Mouse (Mus musculus): ENCODE measurements around the gene Xndc1. TPM values are rescaled to one million over a fixed set of nuclear protein-coding genes. Genes with fewer than 3 reads are reported as not detected.

Xndc1 gene
- total and polyA plus RNA-seq, 2 experiments from 2014 or later = 14.6 to 18.0 TPM

GRCm38 (mm10) chr7:102113151-102113729 lies 47.9 kb downstream of the Xndc1 start:
- no peak for DNase-seq (ENCODE audit: low spot score)
- TF ChIP-seq CTCF (IDR thresholded peaks at IDR 0.05) = no peak

GRCm38 (mm10) chr7:102116579-102117331 lies 51.4 kb downstream of the Xndc1 start, which contains the start of gene Chrna10:
TSS of gene Chrna10 (minus strand) at chr7:102116828.
- Histone ChIP-seq H3K27me3 (ENCODE audit: insufficient read depth, low read length) (no peaks in the 10 kb centered on the region), H3K4me2 (ENCODE audit: low read depth, low read length, poor library complexity, severe bottlenecking) (no peak within 1 kb of the TSS), H3K4me1 (ENCODE audit: insufficient read depth, low read length) (no peaks in the 10 kb centered on the region), H3K9ac (replicated peaks; ENCODE audit: low read length, poor library complexity, severe bottlenecking) (no peak within 1 kb of the TSS), H3K36me3 (ENCODE audit: insufficient read depth, low read length) (peaks cover 26% of the 10 kb centered on the region), H3K9me3 (ENCODE audit: low read length) (no peaks in the 10 kb centered on the region), H3K27ac (ENCODE audit: low read depth, low read length) (no peak within 1 kb of the TSS), H3K4me3 (ENCODE audit: low read depth, low read length) (no peak within 1 kb of the TSS)
- ATAC-seq (ENCODE audit: low FRiP score) (no peak), DNase-seq (ENCODE audit: low spot score) (no peak)
- WGBS = 36% methylated on average over 7 of the region's 7 CpGs
- no peak for TF ChIP-seq CTCF (IDR thresholded peaks at IDR 0.05)

More at GRCm38 (mm10) chr7:102113151-102113729, 47.9 kb downstream of the Xndc1 start:
- peaks cover 2% of the 10 kb centered on the region; the same call in 1 of the 2 replicates for H3K36me3 ChIP-seq (ENCODE audit: insufficient read depth, low read length)
- H3K27ac ChIP-seq (ENCODE audit: low read depth, low read length) = no peak overlapping the region
- H3K9me3 ChIP-seq (ENCODE audit: low read length) = no peaks in the 10 kb centered on the region
- no peak overlapping the region for H3K9ac ChIP-seq (replicated peaks; ENCODE audit: low read length, poor library complexity, severe bottlenecking)
- no peak for ATAC-seq (ENCODE audit: low FRiP score)
- WGBS = 87% methylated on average over 45 of the region's 45 CpGs
- no peak overlapping the region for H3K4me2 ChIP-seq (ENCODE audit: low read depth, low read length, poor library complexity, severe bottlenecking)
- H3K4me3 ChIP-seq (ENCODE audit: low read depth, low read length) = no peak overlapping the region
- H3K4me1 ChIP-seq (ENCODE audit: insufficient read depth, low read length) = no peaks in the 10 kb centered on the region
- no peaks in the 10 kb centered on the region for H3K27me3 ChIP-seq (ENCODE audit: insufficient read depth, low read length)

- peaks cover 32% of the 10 kb centered on the region for H3K36me3 ChIP-seq (ENCODE audit: insufficient read depth, low read length)
- no peak for ATAC-seq (ENCODE audit: low FRiP score)
- no peaks in the 10 kb centered on the region for H3K4me1 ChIP-seq (ENCODE audit: insufficient read depth, low read length)
- WGBS = 73% methylated on average over 6 of the region's 6 CpGs
- H3K27me3 ChIP-seq (ENCODE audit: insufficient read depth, low read length) = no peaks in the 10 kb centered on the region
- H3K4me3 ChIP-seq (ENCODE audit: low read depth, low read length) = no peak overlapping the region
- no peaks in the 10 kb centered on the region for H3K9me3 ChIP-seq (ENCODE audit: low read length)
- no peak overlapping the region for H3K4me2 ChIP-seq (ENCODE audit: low read depth, low read length, poor library complexity, severe bottlenecking)
- DNase-seq (ENCODE audit: low spot score) = no peak
- TF ChIP-seq CTCF (IDR thresholded peaks at IDR 0.05) = no peak
- no peak overlapping the region for H3K27ac ChIP-seq (ENCODE audit: low read depth, low read length)
- no peak overlapping the region for H3K9ac ChIP-seq (replicated peaks; ENCODE audit: low read length, poor library complexity, severe bottlenecking)
Observed at GRCm38 (mm10) chr7:102117382-102117781, 52.1 kb downstream of the Xndc1 start.

DNA sequence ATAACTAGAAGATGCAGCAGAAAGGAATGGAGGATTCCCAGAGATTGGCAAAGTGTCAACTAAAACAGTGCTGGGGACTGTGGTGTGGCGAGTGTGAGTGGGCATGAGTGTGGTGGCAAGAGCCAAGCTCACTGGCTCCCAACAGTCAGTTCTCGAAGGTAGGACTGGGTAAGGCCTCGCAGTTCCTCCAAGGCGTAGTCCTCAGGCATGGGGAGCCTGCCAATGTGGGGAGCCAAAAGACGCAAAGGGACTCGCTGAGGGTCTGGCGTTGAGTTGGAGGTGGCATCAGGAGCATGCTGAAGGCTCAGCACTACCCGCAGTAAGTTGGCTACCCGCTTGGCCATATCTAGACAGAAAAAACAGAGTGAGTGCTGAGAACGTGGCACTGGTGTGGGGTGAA lies 55.0 kb downstream of the Xndc1 start:
- ATAC-seq (ENCODE audit: low FRiP score) (no peak), DNase-seq (ENCODE audit: low spot score) (no peak)
- Histone ChIP-seq H3K27ac (ENCODE audit: low read depth, low read length) (no peak overlapping the region), H3K4me3 (ENCODE audit: low read depth, low read length) (no peak overlapping the region), H3K9ac (replicated peaks; ENCODE audit: low read length, poor library complexity, severe bottlenecking) (no peak overlapping the region), H3K4me1 (ENCODE audit: insufficient read depth, low read length) (no peaks in the 10 kb centered on the region), H3K9me3 (ENCODE audit: low read length) (no peaks in the 10 kb centered on the region), H3K27me3 (ENCODE audit: insufficient read depth, low read length) (no peaks in the 10 kb centered on the region), H3K36me3 (ENCODE audit: insufficient read depth, low read length) (peaks cover 61% of the 10 kb centered on the region), H3K4me2 (ENCODE audit: low read depth, low read length, poor library complexity, severe bottlenecking) (no peak overlapping the region)
- no peak for TF ChIP-seq CTCF (IDR thresholded peaks at IDR 0.05)
- WGBS = 94% methylated on average over 10 of the region's 10 CpGs

GRCm38 (mm10) chr7:102132395-102132794 lies 67.1 kb downstream of the Xndc1 start:
- DNase-seq (ENCODE audit: low spot score) (no peak), ATAC-seq (ENCODE audit: low FRiP score) (no peak)
- TF ChIP-seq CTCF (IDR thresholded peaks at IDR 0.05) = no peak
- H3K4me1 ChIP-seq (ENCODE audit: insufficient read depth, low read length) = no peaks in the 10 kb centered on the region
- H3K4me2 ChIP-seq (ENCODE audit: low read depth, low read length, poor library complexity, severe bottlenecking) = no peak overlapping the region
- WGBS = 90% methylated on average over 4 of the region's 4 CpGs
- no peaks in the 10 kb centered on the region for H3K9me3 ChIP-seq (ENCODE audit: low read length)
- no peak overlapping the region for H3K27ac ChIP-seq (ENCODE audit: low read depth, low read length)
- peaks cover 53% of the 10 kb centered on the region for H3K36me3 ChIP-seq (ENCODE audit: insufficient read depth, low read length)
- no peaks in the 10 kb centered on the region for H3K27me3 ChIP-seq (ENCODE audit: insufficient read depth, low read length)
- no peak overlapping the region for H3K4me3 ChIP-seq (ENCODE audit: low read depth, low read length)
- H3K9ac ChIP-seq (replicated peaks; ENCODE audit: low read length, poor library complexity, severe bottlenecking) = no peak overlapping the region

Other genes starting within 250 kb of the Xndc1 start
- 0.82 TPM in 1 of 2 replicates, not detected in the other for gene Phox2a, start 247.2 kb upstream of the Xndc1 start, total RNA-seq (2014; rRNA removed)
- 0.12 TPM in 1 of 2 replicates, not detected in the other for gene Phox2a, start 247.2 kb upstream of the Xndc1 start, polyA plus RNA-seq (2015; fragmentation: Nextera tagmentation; extraction: Ambion mirVana)
- gene Inppl1, start 227.3 kb upstream of the Xndc1 start, total RNA-seq (2014; rRNA removed) = 16.8 and 21.2 TPM in 2 replicates
- 5.7 and 8.0 TPM in 2 replicates for gene Inppl1, start 227.3 kb upstream of the Xndc1 start, polyA plus RNA-seq (2015; fragmentation: Nextera tagmentation; extraction: Ambion mirVana)
- gene Folr2, start 208.3 kb upstream of the Xndc1 start, total RNA-seq (2014; rRNA removed) = 2.6 and 3.4 TPM in 2 replicates
- gene Folr2, start 208.3 kb upstream of the Xndc1 start, polyA plus RNA-seq (2015; fragmentation: Nextera tagmentation; extraction: Ambion mirVana) = 2.3 and 3.5 TPM in 2 replicates
- gene Anapc15, start 201.8 kb upstream of the Xndc1 start, total RNA-seq (2014; rRNA removed) = 49.9 and 56.9 TPM in 2 replicates
- gene Anapc15, start 201.8 kb upstream of the Xndc1 start, polyA plus RNA-seq (2015; fragmentation: Nextera tagmentation; extraction: Ambion mirVana) = 62.7 and 68.3 TPM in 2 replicates
- gene Folr1, start 194.7 kb upstream of the Xndc1 start, total RNA-seq (2014; rRNA removed) = 4.9 and 11.5 TPM in 2 replicates
- 3.9 and 4.3 TPM in 2 replicates for gene Folr1, start 194.7 kb upstream of the Xndc1 start, polyA plus RNA-seq (2015; fragmentation: Nextera tagmentation; extraction: Ambion mirVana)
- 114 and 127 TPM in 2 replicates for gene Lamtor1, start 159.6 kb upstream of the Xndc1 start, total RNA-seq (2014; rRNA removed)
- gene Lamtor1, start 159.6 kb upstream of the Xndc1 start, polyA plus RNA-seq (2015; fragmentation: Nextera tagmentation; extraction: Ambion mirVana) = 159 and 180 TPM in 2 replicates
- gene Tomt, start 159.2 kb upstream of the Xndc1 start, total RNA-seq (2014; rRNA removed) = 0.38 TPM in 1 of 2 replicates, not detected in the other
- gene Tomt, start 159.2 kb upstream of the Xndc1 start, polyA plus RNA-seq (2015; fragmentation: Nextera tagmentation; extraction: Ambion mirVana) = 0.23 and 0.32 TPM in 2 replicates
- 3.7 and 6.9 TPM in 2 replicates for gene Lrrc51, start 131.6 kb upstream of the Xndc1 start, total RNA-seq (2014; rRNA removed)
- gene Lrrc51, start 131.6 kb upstream of the Xndc1 start, polyA plus RNA-seq (2015; fragmentation: Nextera tagmentation; extraction: Ambion mirVana) = 7.0 TPM in 2 replicates
- 64.4 and 74.0 TPM in 2 replicates for gene Numa1, start 131.4 kb upstream of the Xndc1 start, total RNA-seq (2014; rRNA removed)
- 17.9 and 20.6 TPM in 2 replicates for gene Numa1, start 131.4 kb upstream of the Xndc1 start, polyA plus RNA-seq (2015; fragmentation: Nextera tagmentation; extraction: Ambion mirVana)
- 7.7 and 12.9 TPM in 2 replicates for gene Il18bp, start 46.8 kb upstream of the Xndc1 start, total RNA-seq (2014; rRNA removed)
- 3.1 and 4.2 TPM in 2 replicates for gene Il18bp, start 46.8 kb upstream of the Xndc1 start, polyA plus RNA-seq (2015; fragmentation: Nextera tagmentation; extraction: Ambion mirVana)
- 31.3 and 40.7 TPM in 2 replicates for gene Rnf121, start within 50 bp of the Xndc1 start, total RNA-seq (2014; rRNA removed)
- gene Rnf121, start within 50 bp of the Xndc1 start, polyA plus RNA-seq (2015; fragmentation: Nextera tagmentation; extraction: Ambion mirVana) = 22.0 and 23.4 TPM in 2 replicates
- 2.1 and 2.2 TPM in 2 replicates for gene Xntrpc, start 202 bp downstream of the Xndc1 start, total RNA-seq (2014; rRNA removed)
- gene Xntrpc, start 202 bp downstream of the Xndc1 start, polyA plus RNA-seq (2015; fragmentation: Nextera tagmentation; extraction: Ambion mirVana) = 0.22 and 0.60 TPM in 2 replicates
- 0.24 TPM in 1 of 2 replicates, not detected in the other for gene Trpc2, start 17.6 kb downstream of the Xndc1 start, total RNA-seq (2014; rRNA removed)
- gene Trpc2, start 17.6 kb downstream of the Xndc1 start, polyA plus RNA-seq (2015; fragmentation: Nextera tagmentation; extraction: Ambion mirVana) = 0.43 TPM in 1 of 2 replicates, not detected in the other
- 0.33 TPM in 1 of 2 replicates, not detected in the other for gene Art1, start 36.2 kb downstream of the Xndc1 start, total RNA-seq (2014; rRNA removed)
- 0.18 and 0.22 TPM in 2 replicates for gene Art1, start 36.2 kb downstream of the Xndc1 start, polyA plus RNA-seq (2015; fragmentation: Nextera tagmentation; extraction: Ambion mirVana)
- gene Art5, start 44.0 kb downstream of the Xndc1 start, total RNA-seq (2014; rRNA removed) = 0.49 TPM in 1 of 2 replicates, not detected in the other
- gene Art5, start 44.0 kb downstream of the Xndc1 start, polyA plus RNA-seq (2015; fragmentation: Nextera tagmentation; extraction: Ambion mirVana) = 0.18 and 0.23 TPM in 2 replicates
- 0.05 TPM in 1 of 2 replicates, not detected in the other for gene Chrna10, start 51.3 kb downstream of the Xndc1 start, total RNA-seq (2014; rRNA removed)
- not detected in 2 replicates for gene Chrna10, start 51.3 kb downstream of the Xndc1 start, polyA plus RNA-seq (2015; fragmentation: Nextera tagmentation; extraction: Ambion mirVana)
- gene Nup98, start 144.7 kb downstream of the Xndc1 start, total RNA-seq (2014; rRNA removed) = 36.3 and 39.5 TPM in 2 replicates
- gene Nup98, start 144.7 kb downstream of the Xndc1 start, polyA plus RNA-seq (2015; fragmentation: Nextera tagmentation; extraction: Ambion mirVana) = 10.0 and 10.2 TPM in 2 replicates
- 56.6 TPM in 2 replicates for gene Pgap2, start 144.7 kb downstream of the Xndc1 start, total RNA-seq (2014; rRNA removed)
- gene Pgap2, start 144.7 kb downstream of the Xndc1 start, polyA plus RNA-seq (2015; fragmentation: Nextera tagmentation; extraction: Ambion mirVana) = 51.7 and 54.9 TPM in 2 replicates
- 11.0 and 11.3 TPM in 2 replicates for gene Rhog, start 190.5 kb downstream of the Xndc1 start, total RNA-seq (2014; rRNA removed)
- gene Rhog, start 190.5 kb downstream of the Xndc1 start, polyA plus RNA-seq (2015; fragmentation: Nextera tagmentation; extraction: Ambion mirVana) = 15.8 and 17.2 TPM in 2 replicates
- gene Stim1, start 202.3 kb downstream of the Xndc1 start, total RNA-seq (2014; rRNA removed) = 26.6 and 30.7 TPM in 2 replicates
- gene Stim1, start 202.3 kb downstream of the Xndc1 start, polyA plus RNA-seq (2015; fragmentation: Nextera tagmentation; extraction: Ambion mirVana) = 15.4 and 17.1 TPM in 2 replicates

Data from midbrain, postnatal 0 days (tissue).